Mouse (Mus musculus) spleen, postnatal 4 days (tissue): ENCODE measurements around the gene Asb6.

Experiments
- DNase-seq, 2 experiments: peaks; one replicate each; pipeline ENCODE4 v3.0.0; 2022; ENCODE audit warnings: low spot score in 2 of 2

Asb6 gene

DNA sequence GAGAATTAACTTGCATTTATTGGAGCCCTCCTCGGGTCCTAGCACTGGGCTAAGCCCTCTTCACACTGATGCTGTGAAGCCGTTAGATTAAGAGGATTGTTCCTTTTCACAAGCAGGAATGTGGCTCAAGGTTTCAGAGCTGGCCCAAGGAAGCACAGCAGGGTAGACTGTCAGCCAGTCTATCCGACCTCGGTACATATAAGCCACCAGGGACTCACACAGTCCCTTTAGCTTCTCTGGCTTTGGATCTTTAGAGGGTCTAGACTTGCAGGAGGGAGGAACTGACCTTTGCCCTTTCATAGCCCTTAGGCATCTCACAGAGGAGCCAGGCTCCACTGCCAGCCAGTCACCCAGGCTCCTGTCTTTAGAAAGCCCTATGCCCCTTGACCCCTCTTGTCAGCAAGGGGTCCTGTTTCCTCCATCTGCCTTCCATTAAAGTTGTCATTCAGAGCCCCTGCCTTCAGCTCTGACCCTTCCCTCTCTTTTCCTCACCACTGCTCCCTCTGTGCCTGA lies at the start of gene Asb6:
Gene Asb6, minus strand, starts transcription at position 51 of the 513 bp plus-strand sequence.
- DNase-seq: no peak

DNA sequence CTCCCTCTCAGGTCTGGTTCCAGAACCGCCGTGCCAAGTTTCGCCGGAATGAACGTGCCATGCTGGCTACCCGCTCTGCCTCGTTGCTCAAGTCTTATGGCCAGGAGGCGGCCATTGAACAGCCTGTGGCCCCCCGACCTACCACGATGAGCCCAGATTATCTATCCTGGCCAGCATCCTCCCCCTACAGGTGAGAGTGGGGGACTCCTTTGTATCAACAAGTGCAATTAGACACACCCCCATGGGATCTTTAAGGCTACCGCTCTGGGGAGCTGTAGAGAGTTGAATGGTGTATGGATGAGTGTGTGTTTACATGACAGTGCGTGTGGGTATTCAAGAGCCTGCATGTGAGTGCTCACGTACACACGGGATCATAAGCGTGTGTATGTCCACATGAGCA lies 49.3 kb upstream of the Asb6 start:
- no peak for DNase-seq

DNA sequence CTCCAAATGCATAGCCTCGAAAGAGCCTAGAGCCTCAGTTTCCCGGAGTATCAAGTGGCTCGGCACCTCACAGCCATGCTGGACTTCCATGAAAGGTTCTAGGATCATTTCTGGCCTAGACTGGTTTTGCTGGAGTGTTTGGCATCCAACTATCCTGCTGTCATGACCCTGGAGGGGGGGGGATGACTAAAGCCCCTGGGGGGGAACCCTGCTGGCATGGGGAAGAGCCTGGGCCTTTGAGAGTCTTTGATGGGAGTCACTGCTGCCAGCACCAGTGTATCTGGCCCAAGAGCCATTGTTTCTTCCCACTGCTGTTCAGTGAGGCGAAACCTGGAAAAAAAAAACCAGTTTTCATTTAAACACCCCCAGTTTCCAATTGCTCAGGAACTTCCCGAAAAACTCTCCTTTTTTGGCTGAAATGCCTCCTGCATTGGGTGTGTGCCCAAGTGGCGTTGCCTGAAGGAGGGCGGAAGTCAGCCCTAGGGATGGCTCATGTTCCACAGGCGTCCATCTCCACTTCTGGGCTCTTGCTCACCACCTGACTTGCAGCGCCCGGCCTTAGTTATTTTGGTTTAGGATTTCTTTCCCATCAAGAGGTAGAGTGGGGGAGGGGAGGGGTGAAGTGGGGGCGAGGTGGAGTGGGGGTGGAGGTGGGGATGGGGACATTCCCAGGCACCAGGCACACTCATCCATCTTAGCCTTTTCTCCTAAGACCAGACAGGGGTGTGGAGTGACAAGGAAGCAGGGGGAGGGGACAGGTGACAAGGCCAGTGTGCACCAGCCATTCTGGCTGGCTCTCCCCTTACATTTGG lies 45.7 kb upstream of the Asb6 start:
- no peak for DNase-seq

DNA sequence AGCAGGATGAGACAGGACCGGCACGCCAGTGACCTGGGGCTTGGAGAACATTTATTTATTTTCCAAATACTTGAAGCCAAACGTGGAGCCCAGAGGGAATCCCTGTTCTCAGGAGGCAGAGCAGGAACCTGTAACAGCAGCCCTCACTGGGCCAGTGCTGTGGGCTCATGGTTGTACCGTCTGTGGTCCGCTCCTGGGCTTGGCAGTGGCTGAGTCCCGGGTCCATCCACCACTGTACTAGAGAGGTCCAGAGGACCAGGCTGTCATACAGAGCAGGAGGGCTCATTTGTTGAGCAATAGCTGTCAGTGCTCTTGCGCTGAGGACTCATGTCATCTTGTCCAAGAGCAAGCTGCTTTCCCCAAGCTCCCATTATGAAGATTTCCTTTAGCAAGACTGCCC lies 45.0 kb upstream of the Asb6 start:
- no peak for DNase-seq

DNA sequence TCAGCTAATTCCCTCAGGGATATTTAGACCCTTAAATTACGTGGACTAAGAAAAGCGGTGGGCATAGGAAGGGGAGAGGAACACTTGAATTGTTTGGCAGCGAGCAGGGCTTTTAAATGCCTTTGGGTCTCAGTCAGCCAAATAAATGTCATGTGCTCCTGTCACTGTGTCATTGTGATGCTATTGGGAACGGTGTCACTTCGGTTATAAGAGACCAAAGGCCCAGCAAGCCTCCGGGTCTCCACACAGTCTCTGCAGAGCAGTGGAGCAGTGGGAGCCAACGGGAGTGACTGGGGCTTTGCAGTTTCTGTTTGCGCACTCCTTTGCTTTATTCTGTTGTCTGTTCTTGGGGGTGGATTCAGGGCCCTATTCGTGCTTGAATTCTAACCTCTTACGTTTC lies 44.3 kb upstream of the Asb6 start:
- DNase-seq: no peak

GRCm38 (mm10) chr2:30872669-30873068 lies 42.5 kb upstream of the Asb6 start:
- DNase-seq: no peak

DNA sequence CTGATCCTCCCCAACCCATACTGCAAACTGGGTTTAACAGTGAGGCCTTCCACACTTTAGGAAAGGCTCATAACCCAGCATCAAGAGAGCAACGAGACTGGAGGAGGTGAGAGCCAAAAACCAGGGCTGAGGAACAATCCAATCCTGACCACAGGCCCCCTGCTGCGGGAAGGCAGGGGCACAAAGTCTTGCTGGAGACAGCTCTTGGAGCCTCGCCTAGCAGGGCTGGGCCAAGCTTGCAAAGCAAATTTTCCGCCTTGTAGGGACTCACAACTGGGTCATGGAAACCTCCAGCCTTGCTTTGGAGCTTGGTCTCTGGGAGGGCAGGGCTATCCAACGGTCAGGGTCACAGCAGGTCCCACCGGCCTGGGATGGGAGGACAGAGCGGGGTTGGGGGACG lies 40.7 kb upstream of the Asb6 start:
- no peak for DNase-seq

- no peak for DNase-seq
These were observed 35.3 kb upstream of the Asb6 start for GRCm38 (mm10) chr2:30865426-30865825.

DNA sequence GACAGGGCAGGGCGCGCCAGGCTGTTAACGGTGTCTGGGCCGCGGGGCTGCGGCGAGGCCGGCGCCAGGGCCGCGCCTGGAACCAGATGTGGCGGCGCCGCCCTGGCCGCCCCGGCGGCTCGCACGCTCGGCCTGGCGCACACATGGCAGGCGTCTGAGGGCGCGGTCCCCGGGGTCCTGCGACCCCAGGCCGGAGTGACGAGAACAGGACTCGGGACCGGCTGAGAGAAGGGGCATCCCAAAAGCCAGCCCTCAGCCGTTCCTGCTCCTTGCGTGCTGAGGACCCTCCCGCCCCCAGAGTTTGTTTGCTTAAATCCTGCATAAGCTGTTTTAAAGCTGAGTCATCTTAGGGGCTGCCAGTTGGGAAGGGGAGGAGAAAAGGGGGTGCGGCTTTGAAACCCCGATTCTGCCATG lies 34.8 kb upstream of the Asb6 start:
- no peak for DNase-seq

- DNase-seq: no peak
These were observed 33.4 kb upstream of the Asb6 start for GRCm38 (mm10) chr2:30863574-30863973.

DNA sequence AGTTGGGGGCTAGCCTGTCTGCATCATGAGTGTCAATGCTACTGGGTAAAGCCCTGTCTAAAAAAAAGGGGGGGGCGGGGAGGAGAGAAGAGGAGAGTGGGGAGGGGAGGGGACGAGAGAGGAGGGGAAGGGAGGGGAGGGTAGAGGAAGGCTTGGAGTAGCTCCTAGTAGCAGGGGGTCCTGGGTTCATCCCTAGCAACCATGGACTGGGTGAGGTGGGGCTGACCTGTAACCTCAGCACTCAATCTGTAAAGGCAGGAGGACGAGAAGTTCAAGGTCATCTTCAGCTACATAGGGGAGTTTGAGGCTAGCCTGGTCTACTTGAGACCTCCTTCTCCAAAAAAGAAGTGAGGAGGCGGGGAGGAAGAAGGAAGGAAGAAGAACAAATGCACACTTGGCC lies 31.9 kb upstream of the Asb6 start:
- no peak for DNase-seq

DNA sequence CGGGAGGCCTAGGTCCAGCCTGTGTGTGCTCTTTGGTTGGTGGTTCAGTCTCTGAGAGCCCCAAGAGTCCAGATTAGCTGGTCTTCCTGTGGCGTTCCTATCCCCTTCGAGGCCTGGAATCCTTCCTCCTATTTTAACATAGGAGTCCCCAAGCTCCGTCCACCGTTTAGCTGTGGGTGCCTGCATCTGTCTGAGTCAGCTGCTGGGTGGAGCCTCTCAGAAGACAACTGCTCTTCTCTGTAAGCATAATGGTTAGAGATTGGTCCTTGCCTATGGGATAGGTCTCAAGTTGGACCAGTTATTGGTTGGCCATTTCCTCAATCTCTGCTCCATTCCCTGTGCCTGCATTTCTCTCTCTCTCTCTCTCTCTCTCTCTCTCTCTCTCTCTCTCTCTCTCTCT lies 29.6 kb upstream of the Asb6 start:
- DNase-seq: no peak

DNA sequence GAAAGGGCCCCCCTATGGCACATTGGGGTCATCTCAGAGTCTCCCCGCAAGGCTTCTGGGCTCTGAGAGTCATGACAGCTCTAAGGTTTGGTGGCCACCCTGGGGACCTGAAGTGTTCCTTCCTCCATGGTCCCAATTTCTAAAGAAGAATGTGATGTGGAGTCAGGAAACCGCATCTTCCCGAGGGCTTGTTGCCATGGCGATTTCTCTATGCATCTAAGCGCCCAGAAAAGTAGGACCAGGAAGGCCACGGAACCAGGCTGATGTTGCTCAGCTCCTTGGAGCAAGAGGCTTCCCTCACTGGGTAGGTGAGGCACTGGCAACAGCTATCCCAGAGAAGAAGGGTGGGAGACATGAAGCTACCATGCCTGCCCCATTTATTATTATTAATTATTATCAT lies 26.9 kb upstream of the Asb6 start:
- DNase-seq: no peak

GRCm38 (mm10) chr2:30852771-30853313 lies 22.7 kb upstream of the Asb6 start:
- no peak for DNase-seq

DNA sequence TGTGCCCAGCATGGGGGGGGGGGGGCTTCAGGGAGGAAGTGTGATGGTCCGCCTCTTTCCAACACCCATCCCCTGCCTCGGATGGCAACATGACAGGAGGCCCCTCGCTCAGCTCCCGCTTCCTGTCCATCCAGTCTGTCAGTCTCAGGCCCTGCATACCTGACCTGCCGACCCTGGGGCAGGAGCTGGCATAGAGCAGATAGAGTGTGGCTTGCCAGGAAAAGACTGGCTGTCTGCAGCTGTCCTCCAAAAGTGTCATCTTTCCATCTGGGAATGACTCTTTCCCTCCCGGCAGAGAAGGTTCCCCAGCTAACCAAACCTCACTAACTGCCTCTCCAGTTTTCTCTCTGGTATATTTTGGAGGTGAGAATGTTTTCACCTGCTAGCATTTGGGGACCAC lies 20.4 kb upstream of the Asb6 start:
- DNase-seq: no peak

DNA sequence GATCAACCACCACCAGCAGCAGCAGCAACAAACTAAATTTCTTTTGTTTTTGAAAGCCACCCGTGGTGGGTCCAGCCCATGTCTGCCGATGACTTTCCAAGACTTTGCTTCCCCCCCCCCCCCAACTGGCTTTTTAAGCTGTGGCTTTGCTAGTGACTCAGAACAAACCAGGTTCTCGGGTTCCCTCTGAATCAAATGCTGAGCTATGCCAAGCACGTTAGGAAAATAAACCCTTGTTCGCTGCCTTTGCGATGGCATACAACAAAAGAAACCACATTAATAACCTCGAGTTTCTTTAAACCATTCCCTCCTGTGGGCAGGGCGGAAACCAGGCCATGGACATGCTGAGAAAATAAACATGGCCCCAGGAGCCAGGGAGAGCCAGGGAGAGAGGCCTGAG lies 18.1 kb upstream of the Asb6 start:
- DNase-seq: no peak

GRCm38 (mm10) chr2:30846723-30847122 lies 16.6 kb upstream of the Asb6 start:
- DNase-seq: no peak

DNA sequence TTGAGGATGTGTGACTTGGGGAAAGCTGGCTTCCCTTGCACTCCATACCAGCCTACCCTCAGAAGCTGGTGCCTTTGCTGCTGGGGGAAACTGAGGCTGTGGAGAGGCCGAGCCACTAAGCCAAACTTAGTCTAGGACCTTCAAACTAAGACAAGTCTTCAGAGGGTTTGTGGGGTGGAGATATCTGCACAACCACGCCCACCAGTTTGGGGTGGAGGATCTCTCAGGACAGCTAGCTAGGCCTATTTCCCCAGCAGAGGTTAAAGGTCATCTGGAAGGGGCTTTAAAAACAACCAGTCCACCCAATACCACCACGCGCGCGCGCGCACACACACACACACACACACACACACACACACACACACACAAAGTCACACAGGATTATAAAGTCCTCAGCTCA lies 16.1 kb upstream of the Asb6 start:
- DNase-seq: no peak

- DNase-seq: no peak
These were observed 15.3 kb upstream of the Asb6 start for GRCm38 (mm10) chr2:30845152-30846070.

DNA sequence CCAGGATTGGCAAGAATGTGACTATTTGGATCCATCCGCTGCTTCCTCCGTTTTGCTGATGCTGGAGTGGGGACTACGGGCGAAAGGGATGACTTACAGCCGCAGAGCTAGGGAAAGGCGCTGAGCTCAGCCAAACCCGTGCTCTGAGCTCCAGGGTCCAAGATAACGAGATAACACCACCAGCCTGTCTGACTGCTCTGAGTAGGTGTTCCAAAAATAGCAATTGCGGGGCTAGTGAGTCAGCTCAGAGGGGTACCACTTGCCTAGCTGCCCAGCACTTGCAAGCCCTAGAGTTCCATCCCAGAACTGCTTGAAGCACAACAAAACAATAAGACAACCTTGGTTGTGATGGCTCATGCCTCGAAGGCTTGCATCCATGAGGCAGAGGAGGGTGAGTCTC lies 12.5 kb upstream of the Asb6 start:
- no peak for DNase-seq

- no peak for DNase-seq
These were observed 6.3 kb upstream of the Asb6 start for GRCm38 (mm10) chr2:30836238-30836990.
